Mouse (Mus musculus) embryo, embryonic 10 days (tissue): ENCODE measurements around the gene Tubb2a.

Experiments
- DNase-seq: peaks from one replicate; pipeline ENCODE4 v3.0.0-alpha.2; 2015; ENCODE audit warnings: low spot score

Gene Tubb2a

DNA sequence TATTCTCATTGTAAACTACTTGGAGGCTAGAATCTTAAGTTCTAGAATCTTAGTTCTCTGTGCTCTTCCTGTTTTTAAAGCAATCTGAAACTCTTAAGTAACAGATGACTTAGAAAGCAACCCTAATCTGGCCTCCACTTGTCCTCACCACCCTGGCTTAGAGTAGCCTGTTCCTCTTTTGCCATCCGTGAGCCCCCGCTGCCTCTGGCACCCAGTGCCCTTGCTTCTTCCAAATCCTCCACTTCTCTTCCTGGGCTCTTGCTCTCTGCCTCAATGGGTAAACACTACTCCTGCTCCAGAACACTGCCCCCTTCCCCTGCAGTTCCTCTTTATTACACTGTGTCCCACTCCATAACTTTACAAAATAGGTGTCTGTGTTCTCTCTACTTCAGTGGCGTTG is 26.1 kb downstream of the Tubb2a start:
- no peak for DNase-seq

DNA sequence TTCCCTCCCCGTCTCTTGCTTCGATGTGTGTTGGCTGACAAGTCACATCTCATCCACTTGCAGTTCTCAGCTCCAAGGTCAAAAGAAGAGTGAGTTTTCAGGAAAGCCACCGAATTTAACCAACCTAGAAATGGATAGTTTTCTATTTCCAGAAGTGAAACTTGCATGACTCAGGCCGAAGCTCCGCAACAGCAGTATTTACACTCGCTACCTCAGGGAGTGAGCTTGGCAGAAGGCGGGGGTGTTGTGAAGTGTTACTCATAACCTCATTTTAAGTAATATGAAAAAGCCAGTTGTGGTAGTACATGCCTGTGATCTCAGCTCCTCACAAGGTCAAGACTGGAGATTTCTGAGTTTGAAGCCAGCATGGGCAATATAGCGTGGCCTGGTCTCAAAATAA is 27.3 kb downstream of the Tubb2a start:
- DNase-seq = no peak

DNA sequence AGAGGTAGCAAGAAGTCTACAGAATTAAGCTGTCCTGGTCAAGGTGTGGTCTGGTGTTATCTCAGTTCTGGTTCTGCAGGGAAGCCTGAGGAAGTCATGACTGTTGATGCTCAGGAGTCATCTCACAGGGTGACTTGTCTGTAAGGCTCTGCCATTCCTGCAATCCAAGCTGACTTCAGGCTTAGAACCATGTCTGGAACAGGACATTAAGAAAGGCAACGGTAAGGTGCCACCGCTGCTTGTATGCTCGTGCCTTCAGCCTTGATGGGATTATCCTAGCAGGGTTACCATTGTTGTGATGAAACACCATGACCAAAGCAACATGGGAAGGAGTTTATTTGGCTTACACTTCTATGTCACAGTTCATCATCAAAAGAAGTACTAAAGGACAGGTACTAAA is 30.3 kb downstream of the Tubb2a start:
- DNase-seq = no peak

DNA sequence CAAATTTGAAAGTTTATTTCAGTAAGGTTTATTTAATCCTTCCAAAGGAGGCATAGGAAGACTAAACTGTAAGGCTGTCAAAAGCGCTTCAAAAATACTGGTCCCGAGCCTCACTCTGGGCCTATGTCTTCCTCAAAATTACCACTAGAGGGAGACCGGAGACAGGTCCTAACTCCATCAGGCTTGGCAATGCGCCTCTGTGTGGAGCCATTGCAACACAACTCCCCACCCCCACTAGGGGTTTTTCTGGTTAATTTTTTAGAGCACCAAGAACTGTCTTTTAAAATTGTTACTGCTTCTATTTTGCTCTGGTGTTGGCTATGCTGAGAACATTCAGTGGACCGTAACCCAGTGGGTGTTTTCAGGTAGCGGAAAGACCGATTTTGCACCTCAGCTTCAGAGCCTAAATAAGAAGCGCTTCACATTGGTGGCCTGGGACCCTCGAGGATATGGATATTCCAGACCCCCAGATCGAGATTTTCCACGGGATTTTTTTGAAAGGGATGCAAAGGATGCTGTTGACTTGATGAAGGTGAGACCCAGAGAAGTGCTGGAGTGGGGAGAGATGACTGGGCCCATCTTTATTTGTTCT is 31.3 kb downstream of the Tubb2a start:
- peak; percentile 84 for DNase-seq

DNA sequence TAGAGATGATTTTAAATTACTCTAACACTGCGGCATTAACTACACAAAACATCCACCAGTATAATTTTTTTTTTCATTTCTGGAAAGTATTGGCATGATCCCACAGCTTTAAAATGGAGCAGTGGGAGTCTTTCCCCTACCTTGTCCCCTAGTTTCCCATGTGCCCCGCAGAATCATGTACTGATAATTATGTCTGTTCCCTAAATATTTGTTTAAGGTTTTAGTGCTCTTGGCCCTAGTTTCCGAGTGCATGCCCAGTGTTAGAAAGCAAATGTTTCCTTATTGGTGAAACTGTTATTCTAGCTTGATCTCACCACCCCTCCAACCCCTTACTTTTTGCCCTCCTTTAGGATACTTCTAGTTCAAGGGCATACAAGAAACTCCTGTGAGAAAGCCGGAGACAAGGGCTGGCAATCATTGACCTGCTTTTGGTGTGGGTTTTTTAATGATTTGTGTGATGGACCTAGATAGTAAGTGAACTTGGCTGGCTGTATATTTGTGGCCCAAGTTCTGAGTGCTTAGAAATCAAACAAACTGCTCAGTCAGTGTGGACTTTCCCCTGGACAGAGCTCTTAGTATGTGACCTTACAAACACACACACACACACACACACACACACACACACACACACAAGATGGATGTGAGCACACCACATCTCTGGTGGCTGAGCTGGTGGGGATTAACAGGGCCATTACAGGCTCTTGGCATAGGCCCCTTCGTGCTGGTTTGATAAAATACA is 32.1 kb downstream of the Tubb2a start:
- DNase-seq = no peak

DNA sequence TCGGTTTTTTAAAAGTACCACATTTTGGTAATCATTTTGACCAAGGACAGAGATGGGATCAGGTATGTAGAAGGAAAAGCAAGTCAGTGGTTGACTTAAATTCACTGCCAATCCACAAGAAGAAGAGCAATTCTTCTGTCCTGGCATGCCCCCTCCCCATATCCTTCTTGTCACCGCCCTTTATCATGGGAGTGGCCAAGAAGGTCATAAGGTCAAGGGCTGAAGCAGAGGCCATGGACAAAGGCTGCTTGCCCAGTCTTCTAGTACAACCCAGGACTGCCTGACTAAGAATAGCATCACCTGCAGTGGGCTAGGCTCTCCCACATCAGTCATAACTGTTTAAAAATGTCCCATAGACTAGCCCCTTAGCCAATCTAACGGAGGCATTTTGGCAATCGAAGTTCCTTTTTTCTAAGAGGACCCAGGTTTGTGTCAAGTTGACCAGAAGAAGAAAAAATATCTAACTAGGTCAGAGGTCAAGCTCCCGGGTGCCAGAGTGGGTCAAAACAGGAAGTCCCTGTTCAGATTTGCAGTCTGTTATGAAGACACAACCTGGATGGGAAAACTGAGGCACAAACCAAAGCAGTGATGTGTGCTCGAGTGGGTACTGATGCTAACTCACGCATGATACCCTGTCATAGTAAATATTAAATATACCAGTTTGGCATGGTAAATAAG is 34.0 kb downstream of the Tubb2a start:
- peak; percentile 23 for DNase-seq

DNA sequence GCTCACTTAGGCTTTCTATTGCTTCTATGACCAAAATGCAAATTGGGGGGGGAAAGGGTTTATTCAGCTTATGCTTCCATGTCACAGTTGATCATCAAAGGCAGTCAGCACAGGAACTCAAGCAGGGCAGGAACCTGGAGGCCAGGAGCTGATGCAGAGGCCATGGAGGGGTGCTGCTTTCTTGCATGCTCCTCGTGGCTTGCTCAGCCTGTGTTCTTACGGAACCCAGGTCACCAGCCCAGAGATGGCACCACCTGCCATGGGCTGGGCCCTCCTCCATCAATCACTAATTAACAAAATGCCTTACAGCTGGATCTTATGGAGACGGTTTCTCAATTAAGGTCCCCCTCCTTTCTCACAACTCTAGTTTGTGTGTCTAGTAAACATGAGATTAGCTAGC is 37.7 kb downstream of the Tubb2a start:
- no peak for DNase-seq

DNA sequence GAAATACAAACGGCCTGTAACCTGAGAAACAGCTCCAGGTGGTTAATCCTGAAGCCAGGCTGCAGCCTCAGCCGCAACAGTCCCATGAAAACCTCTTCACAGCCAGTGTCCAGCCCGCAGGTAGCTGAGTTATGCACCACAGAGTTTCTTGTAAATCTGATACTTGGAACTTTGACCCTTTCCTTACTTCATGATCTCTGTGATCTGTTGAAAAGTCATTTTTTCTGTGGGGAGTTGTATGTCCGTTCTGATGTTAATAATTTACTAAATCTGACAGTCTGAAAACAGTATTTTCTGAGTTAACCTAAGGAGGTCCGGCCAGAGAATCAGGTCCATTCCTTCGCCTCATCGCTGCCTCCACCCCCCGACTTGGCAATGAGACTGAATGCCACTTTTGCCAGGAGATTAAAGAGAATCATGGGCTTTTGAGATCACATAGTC is 38.9 kb downstream of the Tubb2a start:
- DNase-seq = peak; percentile 10

DNA sequence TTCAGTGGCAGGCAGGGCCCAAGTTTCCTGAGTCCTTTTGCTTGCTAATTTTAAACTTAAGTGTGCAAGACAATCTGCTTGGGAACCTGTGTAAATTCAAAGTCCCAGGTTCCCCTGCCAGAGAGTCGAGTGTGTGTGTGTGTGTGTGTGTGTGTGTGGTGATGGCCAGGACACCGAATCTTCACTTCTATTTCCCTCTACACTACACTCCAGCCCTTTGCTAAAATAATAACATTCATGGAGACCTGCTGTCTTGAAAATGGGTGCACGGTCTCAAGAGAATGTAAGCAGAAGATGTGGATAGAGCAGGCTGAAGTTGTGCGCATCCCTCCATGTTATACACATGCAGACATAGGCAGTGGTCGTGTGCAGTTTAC is 39.8 kb downstream of the Tubb2a start:
- peak; percentile 7 for DNase-seq

DNA sequence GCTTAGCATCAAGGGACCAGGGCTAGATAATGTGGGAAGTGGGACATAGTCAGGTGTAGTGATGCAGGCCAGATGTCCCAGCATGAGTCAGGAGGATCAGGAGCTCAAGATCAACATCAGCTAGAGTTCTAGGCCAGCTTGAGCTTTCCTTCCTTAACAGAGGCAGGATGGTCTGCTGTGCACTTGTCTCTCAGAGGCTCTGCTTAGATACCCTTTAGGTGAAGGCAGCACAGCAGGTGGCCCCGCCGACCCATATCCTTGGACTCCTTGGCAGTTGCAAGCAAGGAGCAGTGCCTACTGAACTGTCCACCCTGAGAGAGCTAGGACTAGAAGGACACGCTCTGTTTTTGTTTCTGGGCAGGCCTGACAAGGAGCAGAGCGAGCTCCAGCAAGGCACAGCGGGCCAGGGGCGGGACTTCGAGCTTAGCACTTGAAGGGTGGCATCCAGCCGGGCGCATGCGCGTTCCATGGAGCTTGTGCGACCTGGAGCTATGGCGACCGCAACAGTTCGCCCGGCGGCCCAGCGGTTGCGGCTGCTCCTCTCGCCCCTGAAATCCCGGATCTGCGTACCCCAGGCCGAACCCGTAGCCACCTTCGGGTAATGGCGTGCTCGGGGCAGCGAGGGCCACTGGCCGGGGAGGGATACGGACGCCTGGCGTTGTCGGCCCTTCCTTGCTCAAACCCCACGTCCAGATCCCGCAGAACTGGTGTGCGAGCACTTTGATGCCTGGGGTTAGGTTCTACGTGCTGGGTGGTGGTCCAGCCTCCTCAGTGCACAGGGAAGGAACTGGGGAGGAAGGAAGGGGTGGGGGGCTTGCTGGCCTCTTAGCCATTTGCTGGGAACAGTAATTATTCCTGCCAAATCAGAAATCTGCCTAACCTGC is 40.4 kb downstream of the Tubb2a start, which contains the start of gene Bphl:
Gene Bphl, plus strand, starts transcription at position 426 of the 884 bp plus-strand sequence.
- DNase-seq = peak; percentile 98

DNA sequence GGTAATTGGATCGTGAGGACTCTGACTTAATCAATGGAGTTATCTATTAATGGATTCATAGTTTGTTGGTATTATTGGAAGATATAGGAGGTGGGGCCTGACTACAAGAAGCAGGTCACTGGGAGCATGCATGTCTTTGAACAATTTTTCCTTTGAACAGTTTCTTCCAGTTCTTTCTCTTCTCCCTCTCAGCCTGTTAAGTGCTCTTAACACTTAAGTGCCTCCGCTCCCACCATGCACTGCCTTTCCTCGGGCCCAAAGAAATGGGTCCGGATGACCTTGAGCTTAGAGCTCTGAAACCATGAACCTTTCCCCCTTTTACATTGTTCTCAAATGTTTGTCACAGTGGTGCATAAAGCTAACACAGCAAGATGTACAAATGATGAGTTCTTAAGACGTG is 41.1 kb downstream of the Tubb2a start:
- no peak for DNase-seq

DNA sequence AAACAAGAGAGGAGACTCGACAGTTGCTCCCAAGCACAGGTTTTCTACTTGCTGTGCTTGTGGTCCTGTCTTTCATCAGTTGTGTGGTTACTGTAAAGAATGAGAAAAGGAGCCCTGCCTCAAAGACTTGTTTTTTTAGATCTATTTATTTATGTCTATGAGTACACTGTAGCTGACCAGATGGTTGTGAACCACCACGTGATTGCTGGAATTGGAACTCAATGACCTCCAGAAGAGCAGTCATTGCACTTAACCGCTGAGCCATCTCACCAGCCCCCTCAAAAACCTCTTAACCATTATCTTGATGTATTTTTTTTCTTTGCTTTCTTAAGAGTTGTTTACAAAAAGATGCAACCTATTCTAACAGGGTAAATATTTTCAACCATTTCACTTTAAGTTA is 42.4 kb downstream of the Tubb2a start:
- no peak for DNase-seq

DNA sequence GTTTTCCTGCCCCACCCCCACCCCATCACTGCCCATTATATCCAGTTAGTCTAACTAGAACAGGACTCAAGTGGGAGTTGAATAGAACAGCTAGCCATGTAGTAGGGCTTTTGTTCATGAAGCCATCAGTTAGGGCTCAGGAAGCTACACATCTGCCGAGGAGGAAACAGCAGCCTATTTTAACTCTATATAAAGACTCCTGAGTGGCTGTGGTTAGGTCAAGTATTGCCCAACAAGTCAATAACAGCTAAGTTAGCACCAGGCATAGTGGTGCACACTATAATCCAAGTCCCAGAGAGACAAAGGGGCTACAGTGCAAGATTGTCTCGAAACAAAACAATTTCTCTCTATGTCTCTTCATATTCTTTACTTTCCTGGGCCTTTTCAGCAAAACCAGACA is 45.8 kb downstream of the Tubb2a start:
- DNase-seq = no peak
